20 mouse cellular contexts compared by ENCODE assay signal in the genomic region with DNA sequence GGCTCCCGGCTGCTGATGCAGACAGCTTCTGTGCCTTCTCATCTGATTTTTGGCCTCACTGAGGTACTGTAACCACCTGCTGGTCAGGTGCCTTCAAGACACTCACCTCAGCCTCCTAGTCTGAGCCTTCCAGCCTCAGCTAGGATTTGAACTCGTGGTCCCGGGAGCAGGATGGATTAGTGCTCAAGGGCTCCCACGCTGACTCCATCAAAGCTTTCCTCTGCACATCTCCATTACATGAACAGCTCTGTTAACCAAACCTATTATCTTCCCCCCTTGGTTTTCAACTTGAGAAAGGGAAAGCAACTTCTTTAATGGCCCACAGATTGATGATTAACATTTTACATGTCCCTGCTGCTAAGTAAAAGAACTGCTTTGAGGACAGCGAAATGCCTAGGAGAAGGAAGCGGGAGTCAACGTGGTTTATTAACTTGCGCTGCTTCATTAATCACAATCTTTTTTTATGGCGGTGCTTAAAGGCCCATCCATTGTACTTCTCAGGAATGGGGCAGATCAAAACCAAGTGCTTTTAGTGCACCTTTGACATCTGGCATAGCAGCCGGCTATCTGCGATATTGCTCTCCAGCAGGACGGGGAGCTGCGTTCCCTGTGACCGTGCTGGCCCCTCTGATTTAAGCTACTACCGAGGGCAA.
A peak's percentile ranks its signal among the peaks of the same experiment; 100 is the strongest.
DNase-seq lines count a peak whose midpoint lies in the region; ATAC-seq and TF ChIP-seq lines count a peak whose summit lies in the region.
"Had no signal": no experiment of that assay in that cellular context is flagged by ENCODE, and none has a peak within 500 bp of the region (broad histone marks: within the 10 kb centered on the region; RNA-seq: fewer than 3 reads in every experiment).

No protein-coding gene starts in this region.

- H3K4me1 ChIP-seq in hindbrain, postnatal 0 days (ENCODE audit: insufficient read depth, low read length): 0 out of 2 replicates have a peak, but pooled peaks cover 7% of the 10 kb centered on the region
- H3K4me1 ChIP-seq in hindbrain, embryonic 12.5 days: 0 out of 2 replicates have a peak, but pooled peaks cover 2% of the 10 kb centered on the region
- H3K4me1 ChIP-seq in neural tube, embryonic 11.5 days (ENCODE audit: control insufficient read depth, insufficient read depth, low read length): peaks cover 5% of the 10 kb centered on the region
- H3K4me1 ChIP-seq in limb, embryonic 12.5 days (replicated peaks): peaks cover 5% of the 10 kb centered on the region
- H3K4me1 ChIP-seq: heart, embryonic 12.5 days had no signal

- no peak for TF ChIP-seq CTCF in hindbrain, postnatal 0 days (IDR thresholded peaks at IDR 0.05; ENCODE audit: low read depth)

- H3K27ac ChIP-seq in hindbrain, postnatal 0 days: no peak overlapping the region
- H3K27ac ChIP-seq in hindbrain, embryonic 12.5 days: no peak overlapping the region
- no peak overlapping the region for H3K27ac ChIP-seq in neural tube, embryonic 11.5 days (ENCODE audit: low read depth, low read length)
- no peak overlapping the region for H3K27ac ChIP-seq in limb, embryonic 12.5 days
- H3K27ac ChIP-seq: forebrain, embryonic 12.5 days; macrophage had no signal

- no peaks in the 10 kb centered on the region for H3K36me3 ChIP-seq in hindbrain, postnatal 0 days (ENCODE audit: insufficient read depth, low read length)
- no peaks in the 10 kb centered on the region for H3K36me3 ChIP-seq in hindbrain, embryonic 12.5 days
- no peaks in the 10 kb centered on the region for H3K36me3 ChIP-seq in neural tube, embryonic 11.5 days (ENCODE audit: control insufficient read depth, insufficient read depth, low read length)
- H3K36me3 ChIP-seq in limb, embryonic 12.5 days: no peaks in the 10 kb centered on the region
- H3K36me3 ChIP-seq: forebrain, embryonic 12.5 days; heart, embryonic 12.5 days had no signal

- no peak overlapping the region for H3K4me3 ChIP-seq in hindbrain, postnatal 0 days (ENCODE audit: low read length)
- no peak overlapping the region for H3K4me3 ChIP-seq in hindbrain, embryonic 12.5 days
- H3K4me3 ChIP-seq in neural tube, embryonic 11.5 days (ENCODE audit: low read depth, low read length): no peak overlapping the region
- 0 out of 2 replicates have a peak overlapping the region, but pooled peaks have one; percentile 9 for H3K4me3 ChIP-seq in limb, embryonic 12.5 days (replicated peaks)
- H3K4me3 ChIP-seq: forebrain, embryonic 12.5 days; heart, embryonic 12.5 days had no signal

- no peaks in the 10 kb centered on the region for H3K27me3 ChIP-seq in hindbrain, postnatal 0 days (ENCODE audit: insufficient read depth, low read length)
- H3K27me3 ChIP-seq in hindbrain, embryonic 12.5 days: no peaks in the 10 kb centered on the region
- no peaks in the 10 kb centered on the region for H3K27me3 ChIP-seq in neural tube, embryonic 11.5 days (ENCODE audit: control insufficient read depth, insufficient read depth, low read length)
- 0 out of 2 replicates have a peak, but pooled peaks cover 4% of the 10 kb centered on the region for H3K27me3 ChIP-seq in limb, embryonic 12.5 days
- H3K27me3 ChIP-seq: forebrain, embryonic 12.5 days; heart, embryonic 12.5 days had no signal

- DNase-seq in hindbrain, postnatal 0 days (ENCODE audit: low spot score): no peak
- DNase-seq in neural tube, embryonic 11.5 days (ENCODE audit: low spot score): no peak
- DNase-seq in neural tube, embryonic 10.5 days (ENCODE audit: extremely low spot score, low spot score): no peak
- no peak for DNase-seq in ovary, adult 18-20 months (ENCODE audit: low spot score)
- DNase-seq in gastrocnemius, postnatal 4 days (ENCODE audit: low spot score in 2 of 2): no peak
- no peak for DNase-seq in urinary bladder, postnatal 14 days (ENCODE audit: low spot score)
- DNase-seq: adrenal gland, postnatal 25 days; cerebellum, postnatal 10 days; gastrocnemius, postnatal 25 days; heart, postnatal 4 days; layer of hippocampus, adult 9-11 months; left cerebral cortex, postnatal 4 days; lung, adult 2 months; right cerebral cortex, postnatal 14 days had no signal

- 66% methylated on average over 15 of the region's 15 CpGs for WGBS in hindbrain, postnatal 0 days
- WGBS in hindbrain, embryonic 12.5 days: 65% methylated on average over 15 of the region's 15 CpGs
- 20% methylated on average over 15 of the region's 15 CpGs for WGBS in neural tube, embryonic 11.5 days
- 19% methylated on average over 15 of the region's 15 CpGs for WGBS in limb, embryonic 12.5 days

- no peak for ATAC-seq in hindbrain, postnatal 0 days
- ATAC-seq in hindbrain, embryonic 12.5 days (ENCODE audit: low FRiP score): no peak
- peak; percentile 58; the same call in 1 of the 2 replicates for ATAC-seq in neural tube, embryonic 11.5 days (ENCODE audit: insufficient read depth, low FRiP score, low TSS enrichment)
- ATAC-seq in limb, embryonic 12.5 days (ENCODE audit: insufficient number of reproducible peaks, insufficient read depth, low FRiP score, low TSS enrichment, low read depth): no peak
- ATAC-seq: midbrain, embryonic 16.5 days had no signal

- no peak overlapping the region for H3K9ac ChIP-seq in hindbrain, postnatal 0 days (replicated peaks; ENCODE audit: low read length)
- no peak overlapping the region for H3K9ac ChIP-seq in hindbrain, embryonic 12.5 days
- H3K9ac ChIP-seq in neural tube, embryonic 11.5 days (ENCODE audit: low read length): no peak overlapping the region
- no peak overlapping the region for H3K9ac ChIP-seq in limb, embryonic 12.5 days (replicated peaks)
- H3K9ac ChIP-seq: forebrain, embryonic 12.5 days; heart, embryonic 12.5 days had no signal

- 0 out of 2 replicates have a peak overlapping the region, but pooled peaks have one; percentile 13 for H3K4me2 ChIP-seq in hindbrain, postnatal 0 days (ENCODE audit: low read depth, low read length)
- no peak overlapping the region for H3K4me2 ChIP-seq in hindbrain, embryonic 12.5 days (replicated peaks)
- H3K4me2 ChIP-seq in neural tube, embryonic 11.5 days (ENCODE audit: low read depth): peak overlapping the region; percentile 12; the same call in 1 of the 2 replicates
- peak overlapping the region; percentile 49 for H3K4me2 ChIP-seq in limb, embryonic 12.5 days
- H3K4me2 ChIP-seq: forebrain, embryonic 12.5 days; heart, embryonic 12.5 days had no signal

- H3K9me3 ChIP-seq in hindbrain, postnatal 0 days (ENCODE audit: low read length): no peaks in the 10 kb centered on the region
- no peaks in the 10 kb centered on the region for H3K9me3 ChIP-seq in hindbrain, embryonic 12.5 days (replicated peaks)
- no peaks in the 10 kb centered on the region for H3K9me3 ChIP-seq in neural tube, embryonic 11.5 days (ENCODE audit: control insufficient read depth, low read length)
- H3K9me3 ChIP-seq in limb, embryonic 12.5 days: no peaks in the 10 kb centered on the region
- H3K9me3 ChIP-seq: forebrain, embryonic 12.5 days; heart, embryonic 12.5 days had no signal
